8 mouse cellular contexts compared by ENCODE assay signal in genomic region chr11:95577776-95578446, GRCm38 (mm10). TPM values are rescaled to one million over a fixed set of nuclear protein-coding genes. Genes with fewer than 3 reads are reported as not detected.
DNase-seq lines count a peak whose midpoint lies in the region; ATAC-seq and TF ChIP-seq lines count a peak whose summit lies in the region.

No protein-coding gene starts in this region.

- 30% methylated on average over 39 of the region's 39 CpGs for WGBS in heart, adult 2 months
- WGBS in hindbrain, embryonic 16.5 days, result 10% methylated on average over 39 of the region's 39 CpGs
- 14% methylated on average over 39 of the region's 39 CpGs for WGBS in lung, embryonic 16.5 days

- H3K79me2 ChIP-seq in heart, adult 2 months (replicated peaks; ENCODE audit: control insufficient read depth, insufficient read depth, low read length), result no peaks in the 10 kb centered on the region
- no peaks in the 10 kb centered on the region for H3K79me2 ChIP-seq in CH12.LX (replicated peaks; ENCODE audit: control insufficient read depth, extremely low read depth, insufficient read depth, poor library complexity, severe bottlenecking)

- TF ChIP-seq POLR2A in heart, adult 2 months (IDR thresholded peaks at IDR 0.05; ENCODE audit: insufficient read depth, low read depth, low read length), result no peak
- no peak for TF ChIP-seq POLR2A in CH12.LX (IDR thresholded peaks at IDR 0.05; ENCODE audit: low read depth, low read length)

- H3K4me1 ChIP-seq in heart, adult 2 months (ENCODE audit: control insufficient read depth, insufficient read depth, low read length), result no peaks in the 10 kb centered on the region
- H3K4me1 ChIP-seq in CH12.LX (ENCODE audit: control insufficient read depth in 1 of 2, insufficient read depth in 2 of 2), result peaks cover 6 to 9% of the 10 kb centered on the region in 2 experiments
- peaks cover 8% of the 10 kb centered on the region for H3K4me1 ChIP-seq in hindbrain, embryonic 16.5 days (ENCODE audit: control insufficient read depth, insufficient read depth, low read depth, low read length)
- peaks cover 21% of the 10 kb centered on the region for H3K4me1 ChIP-seq in lung, embryonic 16.5 days (replicated peaks; ENCODE audit: control insufficient read depth, insufficient read depth, low read length)

- no peak for DNase-seq in heart, adult 2 months
- no peak for DNase-seq in heart, adult 9 months (ENCODE audit: low spot score in 2 of 2)
- peak; percentile 62 for DNase-seq in CH12.LX (ENCODE audit: extremely low read depth)
- DNase-seq in embryo, embryonic 10 days (ENCODE audit: low spot score), result peak; percentile 93
- DNase-seq in retina, postnatal 7 days (ENCODE audit: low read depth, low spot score), result peak; percentile 69
- no peak for DNase-seq in gastrocnemius, adult 18-20 months (ENCODE audit: low spot score)

- no peaks in the 10 kb centered on the region for H3K9me3 ChIP-seq in CH12.LX (replicated peaks; ENCODE audit: low read length)
- no peaks in the 10 kb centered on the region for H3K9me3 ChIP-seq in hindbrain, embryonic 16.5 days (ENCODE audit: control insufficient read depth, low read length)
- H3K9me3 ChIP-seq in lung, embryonic 16.5 days (ENCODE audit: control insufficient read depth, low read length), result no peaks in the 10 kb centered on the region

- in situ Hi-C loops in CH12.LX (cut with MboI; ENCODE audit: low pct_ligation_motif_present, low pct_unique_long_range_greater_than_20kb, low sequenced_read_pairs), result no loop called here

- intact Hi-C loops in heart, adult 2 months (cut with DNase I), result loop anchor here (2.0 kb wide), 1 partner anchor 71 kb away; no protein-coding TSS in a partner anchor

- H3K27me3 ChIP-seq in heart, adult 2 months (ENCODE audit: control insufficient read depth, insufficient read depth, low read length), result peaks cover 7% of the 10 kb centered on the region
- H3K27me3 ChIP-seq in CH12.LX (replicated peaks), result peaks cover 94% of the 10 kb centered on the region
- peaks cover 22% of the 10 kb centered on the region for H3K27me3 ChIP-seq in hindbrain, embryonic 16.5 days (replicated peaks; ENCODE audit: control insufficient read depth, insufficient read depth, low read length)
- peaks cover 55% of the 10 kb centered on the region for H3K27me3 ChIP-seq in lung, embryonic 16.5 days (ENCODE audit: control insufficient read depth, insufficient read depth, low read depth, low read length)

- H3K27ac ChIP-seq in heart, adult 2 months, result no peak overlapping the region
- H3K27ac ChIP-seq in CH12.LX (ENCODE audit: insufficient read depth, low read depth), result no peak overlapping the region
- H3K27ac ChIP-seq in hindbrain, embryonic 16.5 days (ENCODE audit: low read depth, low read length), result no peak overlapping the region
- no peak overlapping the region for H3K27ac ChIP-seq in lung, embryonic 16.5 days (ENCODE audit: low read length)

- TF ChIP-seq RAD21 in CH12.LX (IDR thresholded peaks at IDR 0.05; ENCODE audit: low read depth, low read length), result peak; percentile 59

- peak; percentile 57 for TF ChIP-seq CTCF in heart, adult 2 months (IDR thresholded peaks at IDR 0.05)
- TF ChIP-seq CTCF in CH12.LX (conservative IDR thresholded peaks at IDR 0.05 in 1 of 2, IDR thresholded peaks at IDR 0.05 in 1 of 2; ENCODE audit: low read depth in 2 of 2, low read length in 2 of 2), result peak; percentile 65 to 83

- H3K4me2 ChIP-seq in CH12.LX (ENCODE audit: insufficient read depth, low read depth, poor library complexity, severe bottlenecking), result no peak overlapping the region
- peak overlapping the region; percentile 43 for H3K4me2 ChIP-seq in hindbrain, embryonic 16.5 days (ENCODE audit: low read length)
- peak overlapping the region; percentile 36; the same call in 1 of the 2 replicates for H3K4me2 ChIP-seq in lung, embryonic 16.5 days (ENCODE audit: low read depth, low read length)

- no peak overlapping the region for H3K9ac ChIP-seq in heart, adult 2 months (ENCODE audit: low read depth, low read length)
- no peak overlapping the region for H3K9ac ChIP-seq in CH12.LX (ENCODE audit: insufficient read depth, low read depth)
- H3K9ac ChIP-seq in hindbrain, embryonic 16.5 days (ENCODE audit: low read depth, low read length), result no peak overlapping the region
- H3K9ac ChIP-seq in lung, embryonic 16.5 days (ENCODE audit: low read length), result no peak overlapping the region

- TF ChIP-seq EP300 in heart, adult 2 months (IDR thresholded peaks at IDR 0.05; ENCODE audit: insufficient read depth, low read depth, low read length), result no peak
- no peak for TF ChIP-seq EP300 in CH12.LX (IDR thresholded peaks at IDR 0.05; ENCODE audit: low read length)

- dilution Hi-C loops in CH12.LX (cut with MboI; ENCODE audit: extremely low pct_ligation_motif_present, extremely low pct_unique_long_range_greater_than_20kb, low sequenced_read_pairs), result no loop called here

- no peaks in the 10 kb centered on the region for H3K36me3 ChIP-seq in heart, adult 2 months (ENCODE audit: control insufficient read depth, insufficient read depth, low read length)
- H3K36me3 ChIP-seq in CH12.LX (replicated peaks in 1 of 2; ENCODE audit: control insufficient read depth in 1 of 2, insufficient read depth in 1 of 2, low read length in 1 of 2), result no peaks in the 10 kb centered on the region
- H3K36me3 ChIP-seq in hindbrain, embryonic 16.5 days (ENCODE audit: control insufficient read depth, insufficient read depth, low read length), result no peaks in the 10 kb centered on the region
- no peaks in the 10 kb centered on the region for H3K36me3 ChIP-seq in lung, embryonic 16.5 days (ENCODE audit: control insufficient read depth, insufficient read depth, low read length)

- no peak overlapping the region for H3K4me3 ChIP-seq in heart, adult 2 months
- peak overlapping the region in 1 of 3 experiments; percentile 4 for H3K4me3 ChIP-seq in CH12.LX (replicated peaks in 1 of 3; ENCODE audit: low read depth in 2 of 3, low read length in 2 of 3, poor library complexity in 1 of 3)
- H3K4me3 ChIP-seq in hindbrain, embryonic 16.5 days (ENCODE audit: low read length), result peak overlapping the region; percentile 0; the same call in 1 of the 2 replicates
- H3K4me3 ChIP-seq in lung, embryonic 16.5 days (ENCODE audit: low read length), result peak overlapping the region; percentile 2; the same call in 1 of the 2 replicates

- peak; percentile 55; the same call in 1 of the 2 replicates for ATAC-seq in hindbrain, embryonic 16.5 days
- ATAC-seq in lung, embryonic 16.5 days (ENCODE audit: low read depth), result peak; percentile 44; the same call in 1 of the 2 replicates

TF ChIP-seq in CH12.LX, 34 proteins besides CTCF, POLR2A, EP300 and RAD21:
- TF ChIP-seq SIN3A (IDR thresholded peaks at IDR 0.05; ENCODE audit: low read length) (no peak), SMC3 (IDR thresholded peaks at IDR 0.05; ENCODE audit: low read depth, low read length) (peak; percentile 80), MAX (IDR thresholded peaks at IDR 0.05; ENCODE audit: low read length) (peak; percentile 29; the same call in 1 of the 2 replicates)
TF ChIP-seq in CH12.LX: peak in this region for 2.

RNA-seq across cellular contexts. Expression of gene Ngfr, which starts 9.6 kb away (rescaled TPM):
- total RNA-seq in heart, adult 2 months (2021), result 1 to 10 TPM in 1 of 2 experiments, under 1 TPM in 1; 0.26 to 1.0 TPM
- polyA plus RNA-seq in heart, adult 2 months (2012; rRNA removed), result 2.2 and 2.7 TPM in 2 replicates
- total RNA-seq in CH12.LX (2012; rRNA removed), result not detected in 2 replicates
- total RNA-seq in CH12.LX (2014; rRNA removed), result not detected in 2 replicates
- polyA plus RNA-seq in CH12.LX (2012; ENCODE audit: insufficient read length, low read depth), result not detected in 2 replicates
- polyA plus RNA-seq in hindbrain, embryonic 16.5 days (2015; fragmentation: Nextera tagmentation; extraction: Ambion mirVana), result 41.7 and 59.8 TPM in 2 replicates
- 4.3 and 4.6 TPM in 2 replicates for polyA plus RNA-seq in lung, embryonic 16.5 days (2015; fragmentation: Nextera tagmentation; extraction: Ambion mirVana)
- under 1 TPM; 0.34 to 0.38 TPM for total RNA-seq in gastrocnemius, adult 18-20 months (2021)

Comparison
In these comparisons a context has a peak if more than half of its experiments do, and no peak if none do; other contexts are left out.
1. DNase-seq: peak in CH12.LX (single experiment), embryo, embryonic 10 days (single experiment) and retina, postnatal 7 days (single experiment); none in heart, adult 2 months (0 of 2), heart, adult 9 months (0 of 2) and gastrocnemius, adult 18-20 months (single experiment).